Mouse (Mus musculus): ENCODE results near the gene D930020B18Rik. TPM values are rescaled to one million over a fixed set of nuclear protein-coding genes. Genes with fewer than 3 reads are reported as not detected.

D930020B18Rik gene
- polyA plus RNA-seq (2012; rRNA removed): 0.04 and 0.22 TPM in 2 replicates

GRCm38 (mm10) chr10:121641272-121642053, at the start of gene D930020B18Rik:
D930020B18Rik (plus strand) TSS chr10:121641588.
- TF ChIP-seq CTCF (IDR thresholded peaks at IDR 0.05; ENCODE audit: borderline replicate concordance, control insufficient read depth, extremely low read depth, insufficient read depth, low read length, poor library complexity) (no peak), POLR2A (IDR thresholded peaks at IDR 0.05; ENCODE audit: control insufficient read depth, extremely low read depth, insufficient read depth, low read length, poor library complexity) (no peak)
- peak; percentile 16 for DNase-seq

GRCm38 (mm10) chr10:121596580-121596979, 44.8 kb upstream of the D930020B18Rik start:
- no peaks in the 10 kb centered on the region for H3K27me3 ChIP-seq (ENCODE audit: control insufficient read depth, insufficient read depth, low read length)
- 35% methylated on average over 9 of the region's 9 CpGs for WGBS
- DNase-seq: no peak
- peaks cover under 1% of the 10 kb centered on the region; the same call in 1 of the 2 replicates for H3K4me1 ChIP-seq (replicated peaks; ENCODE audit: control insufficient read depth, insufficient read depth, low read length)
- no peak overlapping the region for H3K4me3 ChIP-seq (ENCODE audit: control insufficient read depth, insufficient read depth, low read length)
- H3K27ac ChIP-seq (ENCODE audit: control insufficient read depth, insufficient read depth, low read length): no peak overlapping the region
- TF ChIP-seq CTCF (IDR thresholded peaks at IDR 0.05; ENCODE audit: borderline replicate concordance, control insufficient read depth, extremely low read depth, insufficient read depth, low read length, poor library complexity) (no peak), POLR2A (IDR thresholded peaks at IDR 0.05; ENCODE audit: control insufficient read depth, extremely low read depth, insufficient read depth, low read length, poor library complexity) (no peak)
- H3K36me3 ChIP-seq (ENCODE audit: control insufficient read depth, insufficient read depth, low read length): peaks cover 17% of the 10 kb centered on the region

More at GRCm38 (mm10) chr10:121641272-121642053, at the start of gene D930020B18Rik:
- Histone ChIP-seq H3K27ac (ENCODE audit: control insufficient read depth, insufficient read depth, low read length) (no peak within 1 kb of the TSS), H3K36me3 (ENCODE audit: control insufficient read depth, insufficient read depth, low read length) (no peaks in the 10 kb centered on the region), H3K27me3 (ENCODE audit: control insufficient read depth, insufficient read depth, low read length) (peaks cover 8% of the 10 kb centered on the region; the same call in 1 of the 2 replicates), H3K4me1 (replicated peaks; ENCODE audit: control insufficient read depth, insufficient read depth, low read length) (peaks cover 7% of the 10 kb centered on the region; the same call in 1 of the 2 replicates), H3K4me3 (ENCODE audit: control insufficient read depth, insufficient read depth, low read length) (peak within 1 kb of the TSS; percentile 24)
- under 1% methylated on average over 69 of the region's 69 CpGs for WGBS

- TF ChIP-seq POLR2A (IDR thresholded peaks at IDR 0.05; ENCODE audit: control insufficient read depth, extremely low read depth, insufficient read depth, low read length, poor library complexity) (no peak), CTCF (IDR thresholded peaks at IDR 0.05; ENCODE audit: borderline replicate concordance, control insufficient read depth, extremely low read depth, insufficient read depth, low read length, poor library complexity) (no peak)
- 92% methylated on average over 6 of the region's 6 CpGs for WGBS
- H3K27ac ChIP-seq (ENCODE audit: control insufficient read depth, insufficient read depth, low read length): peak overlapping the region; percentile 41; the same call in 1 of the 2 replicates
Observed at GRCm38 (mm10) chr10:121601272-121601671, 40.1 kb upstream of the D930020B18Rik start.

DNA sequence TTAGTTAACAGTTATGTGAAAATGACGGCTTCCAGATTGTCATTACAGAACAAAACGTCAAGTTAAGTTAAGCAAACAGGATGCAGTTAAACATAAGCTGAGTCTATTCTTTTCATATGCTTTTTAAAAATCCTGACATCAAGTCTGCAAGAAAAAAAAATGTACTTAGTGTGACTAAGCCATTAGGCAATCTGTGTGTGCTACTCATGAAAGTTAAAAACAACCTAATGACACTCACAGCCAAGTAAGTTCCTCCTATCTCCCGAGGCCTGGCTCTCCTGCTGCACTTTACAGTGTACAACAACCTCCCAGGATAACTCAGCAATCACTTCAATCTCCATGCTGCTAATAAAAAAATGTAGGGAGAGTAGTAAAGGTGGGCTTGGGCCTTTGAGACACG, 37.8 kb upstream of the D930020B18Rik start:
- Histone ChIP-seq H3K36me3 (ENCODE audit: control insufficient read depth, insufficient read depth, low read length) (peaks cover 58% of the 10 kb centered on the region), H3K27ac (ENCODE audit: control insufficient read depth, insufficient read depth, low read length) (no peak overlapping the region), H3K27me3 (ENCODE audit: control insufficient read depth, insufficient read depth, low read length) (no peaks in the 10 kb centered on the region), H3K4me1 (replicated peaks; ENCODE audit: control insufficient read depth, insufficient read depth, low read length) (no peaks in the 10 kb centered on the region), H3K4me3 (ENCODE audit: control insufficient read depth, insufficient read depth, low read length) (no peak overlapping the region)
- 97% methylated on average over 4 of the region's 4 CpGs for WGBS
- no peak for DNase-seq
- no peak for TF ChIP-seq POLR2A (IDR thresholded peaks at IDR 0.05; ENCODE audit: control insufficient read depth, extremely low read depth, insufficient read depth, low read length, poor library complexity)
- no peak for TF ChIP-seq CTCF (IDR thresholded peaks at IDR 0.05; ENCODE audit: borderline replicate concordance, control insufficient read depth, extremely low read depth, insufficient read depth, low read length, poor library complexity)

More at GRCm38 (mm10) chr10:121601272-121601671, 40.1 kb upstream of the D930020B18Rik start:
- no peaks in the 10 kb centered on the region for H3K27me3 ChIP-seq (ENCODE audit: control insufficient read depth, insufficient read depth, low read length)
- peaks cover 49% of the 10 kb centered on the region for H3K36me3 ChIP-seq (ENCODE audit: control insufficient read depth, insufficient read depth, low read length)
- H3K4me1 ChIP-seq (replicated peaks; ENCODE audit: control insufficient read depth, insufficient read depth, low read length): no peaks in the 10 kb centered on the region
- DNase-seq: no peak
- H3K4me3 ChIP-seq (ENCODE audit: control insufficient read depth, insufficient read depth, low read length): no peak overlapping the region

DNA sequence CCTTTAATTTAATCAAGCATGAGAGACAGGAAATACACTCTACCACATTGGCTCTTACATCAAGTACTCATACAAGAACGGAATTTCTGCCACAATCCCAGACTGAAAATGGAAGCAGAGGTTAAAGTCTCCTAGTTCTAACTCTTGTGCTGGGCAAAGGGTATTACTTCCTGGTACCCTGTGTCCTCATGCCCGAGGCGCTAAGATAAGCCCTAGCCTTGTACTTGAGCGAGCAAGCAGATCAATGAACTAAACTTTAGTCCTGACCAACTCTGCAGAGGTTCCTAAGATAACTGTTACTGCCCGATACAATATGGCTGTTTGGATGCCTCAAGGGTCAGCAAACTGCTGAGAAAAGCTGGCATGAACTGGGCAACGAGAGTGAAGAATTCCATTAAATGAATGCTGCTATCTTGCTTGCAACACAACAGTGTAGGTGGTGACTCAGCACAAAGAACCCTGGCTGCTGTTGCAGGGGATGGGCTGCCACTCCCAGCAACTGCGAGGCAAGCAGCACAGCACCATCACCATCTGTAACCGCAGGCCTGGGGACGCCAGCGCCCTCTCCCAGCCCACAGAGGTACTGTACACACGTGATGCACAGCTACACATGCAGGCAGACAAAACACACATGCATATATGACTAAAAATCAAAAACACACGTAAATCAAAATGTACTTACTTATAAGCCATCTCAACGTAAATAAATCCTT, 36.6 kb upstream of the D930020B18Rik start:
- Histone ChIP-seq H3K4me1 (replicated peaks; ENCODE audit: control insufficient read depth, insufficient read depth, low read length) (no peaks in the 10 kb centered on the region), H3K27me3 (ENCODE audit: control insufficient read depth, insufficient read depth, low read length) (no peaks in the 10 kb centered on the region), H3K36me3 (ENCODE audit: control insufficient read depth, insufficient read depth, low read length) (peaks cover 50% of the 10 kb centered on the region), H3K27ac (ENCODE audit: control insufficient read depth, insufficient read depth, low read length) (no peak overlapping the region), H3K4me3 (ENCODE audit: control insufficient read depth, insufficient read depth, low read length) (no peak overlapping the region)
- WGBS: 98% methylated on average over 13 of the region's 13 CpGs
- TF ChIP-seq POLR2A (IDR thresholded peaks at IDR 0.05; ENCODE audit: control insufficient read depth, extremely low read depth, insufficient read depth, low read length, poor library complexity) (no peak), CTCF (IDR thresholded peaks at IDR 0.05; ENCODE audit: borderline replicate concordance, control insufficient read depth, extremely low read depth, insufficient read depth, low read length, poor library complexity) (no peak)
- DNase-seq: no peak

- 94% methylated on average over 10 of the region's 10 CpGs for WGBS
- no peak for TF ChIP-seq POLR2A (IDR thresholded peaks at IDR 0.05; ENCODE audit: control insufficient read depth, extremely low read depth, insufficient read depth, low read length, poor library complexity)
- H3K4me3 ChIP-seq (ENCODE audit: control insufficient read depth, insufficient read depth, low read length): no peak overlapping the region
- no peak overlapping the region for H3K27ac ChIP-seq (ENCODE audit: control insufficient read depth, insufficient read depth, low read length)
- H3K4me1 ChIP-seq (replicated peaks; ENCODE audit: control insufficient read depth, insufficient read depth, low read length): no peaks in the 10 kb centered on the region
- no peak for DNase-seq
- H3K36me3 ChIP-seq (ENCODE audit: control insufficient read depth, insufficient read depth, low read length): peaks cover 35% of the 10 kb centered on the region
- no peaks in the 10 kb centered on the region for H3K27me3 ChIP-seq (ENCODE audit: control insufficient read depth, insufficient read depth, low read length)
Observed at GRCm38 (mm10) chr10:121608177-121608576, 33.2 kb upstream of the D930020B18Rik start.

Data from thymus, adult 2 months (tissue).